Mouse (Mus musculus): ENCODE measurements around the gene Fbxw13.
"Not testable (repeated sequence)": the region's sequence is repeated elsewhere in the genome, so short reads cannot be mapped to it uniquely, and the experiment has no call there.

Fbxw13 gene

DNA sequence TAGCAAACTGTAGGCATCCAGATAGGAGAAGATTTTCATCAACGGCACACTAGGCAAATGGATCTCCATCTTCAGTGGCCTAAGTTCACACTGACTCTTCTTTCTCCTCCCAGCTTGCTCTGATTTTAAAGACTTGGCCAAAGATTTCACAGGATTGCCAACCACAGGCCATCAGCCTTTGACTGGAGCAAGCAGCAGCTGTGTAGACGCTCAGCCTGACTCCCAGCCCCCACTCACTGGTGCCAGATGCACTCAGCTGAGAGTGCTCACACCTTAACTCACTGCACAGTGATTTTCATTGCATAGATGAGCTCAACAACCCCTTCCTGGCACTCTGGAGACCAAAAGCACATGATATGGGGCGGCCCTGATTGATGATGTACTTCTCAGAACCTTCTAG, at the start of gene Fbxw13:
Gene Fbxw13 (minus strand): TSS at position 101 of the 400 bp plus-strand sequence.
- DNase-seq (ENCODE audit: low read depth, low spot score): not testable (repeated sequence)

DNA sequence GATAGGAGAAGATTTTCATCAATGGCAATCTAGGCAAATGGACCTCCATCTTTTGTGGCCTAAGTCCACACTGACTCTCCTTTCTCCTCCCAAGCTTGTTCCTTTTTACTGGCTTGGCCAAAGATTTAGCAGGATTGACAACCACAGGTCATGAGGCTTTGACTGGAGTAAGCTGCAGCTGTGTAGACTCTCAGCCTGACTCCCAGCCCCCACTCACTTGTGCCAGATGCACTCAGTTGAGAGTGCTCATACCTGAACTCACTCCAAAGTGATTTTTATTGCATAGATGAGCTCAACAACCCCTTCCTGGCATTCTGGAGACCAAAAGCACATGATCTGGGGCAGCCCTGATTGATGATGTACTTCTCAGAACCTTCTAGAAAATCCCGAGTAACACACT, 38.9 kb upstream of the Fbxw13 start, which contains the start of gene Fbxw20:
Gene Fbxw20 (minus strand): TSS at position 101 of the 400 bp plus-strand sequence.
- no peak for DNase-seq (ENCODE audit: low read depth, low spot score)

DNA sequence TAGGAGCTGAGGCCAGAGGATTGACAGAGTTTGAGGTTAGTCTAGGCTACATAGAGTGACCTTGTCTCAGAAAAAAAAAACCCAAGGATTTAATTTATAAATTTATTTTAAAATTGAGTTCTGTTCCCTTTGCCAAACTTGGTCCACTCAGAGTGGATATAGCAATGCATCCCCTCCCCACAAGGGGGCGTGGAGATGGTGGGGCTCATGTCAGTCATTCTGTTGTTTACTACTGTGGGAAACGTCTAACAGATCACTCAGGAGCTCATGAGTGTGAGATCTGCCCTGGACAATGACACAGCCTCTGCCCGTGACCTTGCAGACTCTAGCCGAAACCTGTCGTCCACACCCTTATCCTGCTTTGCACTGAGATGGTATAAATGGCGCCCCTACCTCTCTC, 22.7 kb upstream of the Fbxw13 start:
- DNase-seq (ENCODE audit: low read depth, low spot score): no peak

DNA sequence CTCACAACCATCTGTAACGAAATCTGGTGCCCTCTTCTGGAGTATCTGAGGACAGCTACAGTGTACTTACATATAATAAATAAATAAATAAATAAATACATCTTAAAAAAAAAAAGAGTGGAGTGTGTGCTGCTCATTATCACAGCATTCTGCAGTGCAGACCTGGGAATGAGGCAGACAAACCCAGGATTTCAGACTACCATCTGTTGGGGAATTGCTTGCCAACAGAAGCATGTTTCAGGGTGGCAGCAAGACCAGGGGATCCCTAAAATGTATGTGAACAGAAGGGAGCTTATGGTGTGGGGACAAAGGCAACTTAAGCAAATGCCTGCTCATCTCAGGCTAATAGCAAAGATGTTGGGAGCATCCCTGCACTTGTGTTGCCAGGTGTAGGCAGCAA, 5.6 kb upstream of the Fbxw13 start:
- DNase-seq (ENCODE audit: low read depth, low spot score): not testable (repeated sequence)

DNA sequence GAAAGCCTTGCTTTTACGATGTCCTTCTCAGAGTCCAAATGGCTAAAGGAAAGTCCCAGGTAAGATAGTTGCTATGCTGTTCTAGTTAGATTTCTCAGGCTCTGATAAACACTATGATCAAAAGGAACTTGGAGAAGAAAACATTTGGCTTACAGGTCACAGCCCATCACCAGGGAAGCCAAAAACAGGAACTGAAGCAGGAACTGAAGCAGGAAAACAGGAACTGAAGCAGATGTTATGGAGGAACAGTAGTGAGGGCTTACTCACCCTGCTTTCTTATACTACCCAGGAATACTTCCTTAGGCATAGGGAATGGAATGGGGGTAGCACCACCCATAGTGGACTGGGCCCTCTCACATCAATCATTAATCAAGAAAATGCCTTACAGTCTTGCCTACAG, 4.6 kb upstream of the Fbxw13 start:
- no peak for DNase-seq (ENCODE audit: low read depth, low spot score)

DNA sequence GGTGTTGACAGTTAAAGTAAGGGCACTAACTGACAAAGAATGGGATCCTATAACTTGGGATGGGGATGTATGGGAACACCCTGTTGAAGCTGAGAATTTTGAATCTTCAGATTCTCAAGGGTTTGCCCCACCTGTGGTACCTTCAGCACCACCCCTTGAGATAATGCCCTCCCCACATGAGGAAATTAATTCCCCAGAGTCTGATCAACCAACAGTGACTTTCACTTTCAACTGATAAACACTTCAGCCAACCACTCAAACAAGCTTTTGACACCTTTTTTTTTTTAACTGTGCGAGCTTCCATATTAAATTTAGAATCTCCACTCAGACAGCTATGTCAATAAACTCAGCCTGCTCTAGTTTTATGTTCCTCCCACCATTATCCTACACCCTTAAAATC, 3.6 kb upstream of the Fbxw13 start:
- no peak for DNase-seq (ENCODE audit: low read depth, low spot score)

DNA sequence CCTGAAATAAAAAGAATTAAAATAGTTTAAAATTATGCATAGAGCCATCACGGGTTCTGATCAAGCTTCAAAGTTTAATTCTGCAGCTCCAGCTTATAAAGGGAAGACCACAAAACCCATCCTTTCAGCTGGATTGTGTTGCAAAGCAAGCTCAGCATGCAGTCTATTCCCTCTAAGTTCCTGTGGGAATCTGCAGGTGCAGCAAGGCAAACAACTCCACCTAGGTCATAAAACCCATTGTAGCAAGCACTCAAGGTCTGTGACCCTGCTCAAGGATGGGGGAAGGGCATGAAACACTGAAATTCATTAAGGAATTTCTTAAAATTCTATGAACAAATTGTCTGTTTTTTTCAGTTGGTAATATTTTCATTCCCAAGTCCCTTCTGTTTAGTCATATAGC, 18.6 kb downstream of the Fbxw13 start:
- DNase-seq (ENCODE audit: low read depth, low spot score): no peak

DNA sequence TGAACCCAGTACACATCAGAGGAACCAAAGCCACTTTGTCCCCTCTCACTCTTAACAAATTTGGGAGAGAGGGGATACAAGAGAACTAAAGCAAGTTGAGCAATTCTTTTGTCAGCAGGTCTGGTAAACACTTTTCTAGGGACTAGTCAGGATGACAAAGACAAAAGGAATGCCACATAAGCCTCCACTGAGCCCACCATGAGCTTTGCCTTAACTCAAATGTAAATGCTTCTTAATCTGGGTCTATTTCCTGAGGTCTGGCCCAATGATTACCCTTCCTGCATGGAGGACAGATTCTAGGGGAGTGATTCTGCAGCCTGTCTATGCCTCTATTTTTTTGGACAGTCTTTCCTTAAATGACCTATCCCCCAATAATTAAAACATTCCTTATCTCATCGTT, 19.5 kb downstream of the Fbxw13 start:
- no peak for DNase-seq (ENCODE audit: low read depth, low spot score)

DNA sequence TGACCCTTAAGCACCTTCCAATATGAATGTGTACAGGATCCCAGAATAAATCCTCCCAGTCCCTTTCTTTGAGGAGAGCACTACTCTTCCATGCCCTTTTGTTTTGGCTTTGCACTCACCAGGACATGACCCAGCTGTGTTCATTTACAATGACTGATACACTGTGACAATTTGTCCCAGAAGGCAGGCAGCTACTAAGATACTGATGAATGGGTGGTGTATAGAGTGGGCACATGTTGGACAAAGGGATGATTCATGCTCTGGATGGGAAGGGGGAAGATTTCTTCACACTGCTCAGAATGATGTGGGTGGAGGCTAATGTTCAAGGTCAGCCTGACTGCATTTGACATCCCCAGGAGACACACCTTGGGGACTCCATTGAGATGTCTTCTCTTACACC, 28.5 kb downstream of the Fbxw13 start:
- DNase-seq (ENCODE audit: low read depth, low spot score): no peak

DNA sequence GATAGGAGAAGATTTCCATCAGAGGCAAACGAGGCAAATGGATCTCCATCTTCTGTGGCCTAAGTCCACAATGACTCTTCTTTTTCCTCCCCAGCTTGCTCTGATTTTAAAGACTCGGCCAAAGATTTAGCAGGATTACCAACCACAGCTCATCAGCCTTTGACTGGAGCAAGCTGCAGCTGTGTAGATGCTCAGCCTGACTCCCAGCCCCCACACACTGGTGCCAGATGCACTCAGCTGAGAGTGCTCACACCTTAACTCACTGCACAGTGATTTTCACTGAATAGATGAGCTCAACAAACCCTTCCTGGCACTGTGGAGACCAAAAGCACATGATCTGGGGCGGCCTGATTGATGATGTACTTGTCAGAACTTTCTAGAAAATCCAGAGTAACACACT, 33.8 kb downstream of the Fbxw13 start, which contains the start of gene Fbxw21:
Gene Fbxw21 (minus strand): TSS at position 101 of the 400 bp plus-strand sequence.
- DNase-seq (ENCODE audit: low read depth, low spot score): no peak

DNA sequence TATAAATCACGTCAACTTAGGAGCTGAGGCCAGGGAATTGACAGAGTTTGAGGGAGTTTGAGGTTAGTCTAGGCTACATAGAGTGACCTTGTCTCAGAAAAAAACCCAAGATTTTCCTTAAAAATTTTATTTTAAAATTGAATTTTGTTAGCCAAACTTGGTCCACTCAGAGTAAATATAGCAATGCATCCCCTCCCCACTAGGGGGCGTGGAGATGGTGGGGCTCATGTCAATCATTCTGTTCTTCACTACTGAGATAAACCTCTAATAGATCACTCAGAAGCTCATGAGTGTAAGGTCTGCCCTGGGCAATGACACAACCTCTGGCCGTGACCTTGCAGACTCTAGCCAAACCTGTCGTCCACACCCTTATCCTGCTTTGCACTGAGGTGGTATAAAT, 55.4 kb downstream of the Fbxw13 start:
- not testable (repeated sequence) for DNase-seq (ENCODE audit: low read depth, low spot score)

DNA sequence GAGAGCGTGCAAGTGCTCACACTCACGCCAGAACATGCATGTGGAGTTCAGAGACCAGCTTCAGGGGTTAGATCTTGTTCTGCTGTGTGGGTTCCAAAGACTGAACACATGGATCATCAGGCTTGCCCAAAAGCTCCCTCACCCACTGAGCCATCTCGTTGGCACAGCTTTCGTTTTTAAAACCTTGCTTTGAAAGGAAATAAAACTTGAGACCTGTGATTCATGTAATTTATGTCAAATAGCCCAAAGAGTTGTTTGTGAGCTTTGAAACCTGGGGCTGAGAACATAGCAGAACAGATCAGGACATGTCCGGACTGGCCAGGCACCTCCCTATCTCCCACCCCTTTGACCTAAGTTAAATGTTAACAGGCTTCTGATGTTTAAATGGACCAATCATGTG, 65.7 kb downstream of the Fbxw13 start:
- no peak for DNase-seq (ENCODE audit: low read depth, low spot score)

All from CD4-positive helper T cell, adult 2 months (primary cell).